Mouse (Mus musculus): ENCODE data around the gene Reep3.

The Reep3 gene

GRCm38 (mm10) chr10:66973866-66974265, 122.9 kb downstream of the Reep3 start:
- no peak for DNase-seq (ENCODE audit: extremely low spot score)

GRCm38 (mm10) chr10:66973274-66973673, 123.5 kb downstream of the Reep3 start:
- DNase-seq (ENCODE audit: extremely low spot score): no peak

DNA sequence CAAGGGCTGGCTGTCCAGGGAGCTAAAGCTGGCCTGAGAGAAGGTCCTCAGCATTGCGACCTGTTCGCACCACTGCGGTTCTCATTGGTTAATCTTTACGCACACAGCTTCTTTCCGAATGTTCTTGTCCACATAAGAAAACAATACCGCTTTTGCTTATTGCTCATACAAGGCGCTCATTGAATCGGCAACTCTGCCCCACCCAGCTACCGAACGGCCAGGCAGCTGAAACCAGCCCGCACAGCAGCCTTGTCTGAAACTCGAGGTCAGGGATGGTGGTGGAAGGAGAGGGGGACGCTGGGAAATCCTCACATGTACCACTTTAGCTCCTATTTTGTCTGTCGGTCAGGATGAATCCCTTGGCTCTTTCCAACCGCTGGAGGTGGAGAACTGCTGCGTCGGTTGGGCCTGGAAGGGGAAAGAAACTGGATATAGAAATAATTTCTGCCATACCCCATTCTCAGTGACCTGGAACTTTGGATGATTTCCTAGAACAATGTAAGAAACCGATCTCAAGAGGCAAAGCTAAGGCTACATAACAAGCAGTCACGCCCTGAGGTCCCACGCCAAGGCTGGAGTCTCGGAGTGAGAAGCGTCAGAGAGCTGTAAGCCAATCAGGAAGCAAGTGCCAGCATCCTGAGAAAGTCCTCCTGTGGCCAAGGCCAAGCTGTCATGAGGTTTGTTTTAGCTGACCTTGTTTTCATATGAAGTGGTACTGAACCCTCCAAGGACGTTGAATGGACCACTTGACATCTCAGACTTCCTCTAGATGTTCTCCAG, 126.2 kb downstream of the Reep3 start:
- no peak for DNase-seq (ENCODE audit: extremely low spot score)

DNA sequence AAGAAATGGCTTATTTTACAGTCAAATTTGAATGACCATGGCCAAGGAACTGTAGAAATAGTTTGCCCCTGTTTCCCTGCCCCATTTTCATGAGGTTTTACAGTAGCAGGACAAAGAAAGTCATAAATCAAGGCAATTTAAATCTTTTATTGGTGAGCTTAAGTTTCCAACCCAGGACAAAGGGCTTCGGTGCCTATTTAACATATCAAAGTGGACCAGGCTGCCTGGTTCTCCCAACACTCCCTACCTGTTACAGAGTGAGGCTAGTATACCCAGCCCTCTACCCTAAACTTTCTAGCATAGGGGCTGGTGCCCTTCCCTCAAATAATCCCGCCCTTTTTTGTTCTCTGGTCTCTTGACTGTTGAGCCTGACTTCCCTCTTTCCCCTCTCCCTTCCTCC, 127.2 kb downstream of the Reep3 start:
- no peak for DNase-seq (ENCODE audit: extremely low spot score)

DNA sequence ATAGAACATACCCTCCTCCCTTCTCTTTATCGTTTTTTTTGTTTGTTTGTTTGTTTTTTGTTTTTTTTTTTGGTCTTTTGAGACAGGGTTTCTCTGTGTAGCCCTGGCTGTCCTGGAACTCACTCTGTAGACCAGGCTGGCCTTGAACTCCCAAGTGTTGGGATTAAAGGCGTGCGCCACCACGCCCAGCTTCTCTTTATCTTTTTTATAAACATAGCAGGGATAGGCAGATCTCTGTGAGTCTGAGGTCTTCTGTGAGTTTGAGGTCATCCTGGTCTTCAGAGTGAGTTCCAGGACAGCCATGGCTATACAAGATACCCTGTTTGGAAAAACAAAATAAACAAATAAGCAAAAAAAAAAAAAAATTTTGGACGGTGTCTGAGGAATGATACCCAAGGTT, 127.7 kb downstream of the Reep3 start:
- no peak for DNase-seq (ENCODE audit: extremely low spot score)

DNA sequence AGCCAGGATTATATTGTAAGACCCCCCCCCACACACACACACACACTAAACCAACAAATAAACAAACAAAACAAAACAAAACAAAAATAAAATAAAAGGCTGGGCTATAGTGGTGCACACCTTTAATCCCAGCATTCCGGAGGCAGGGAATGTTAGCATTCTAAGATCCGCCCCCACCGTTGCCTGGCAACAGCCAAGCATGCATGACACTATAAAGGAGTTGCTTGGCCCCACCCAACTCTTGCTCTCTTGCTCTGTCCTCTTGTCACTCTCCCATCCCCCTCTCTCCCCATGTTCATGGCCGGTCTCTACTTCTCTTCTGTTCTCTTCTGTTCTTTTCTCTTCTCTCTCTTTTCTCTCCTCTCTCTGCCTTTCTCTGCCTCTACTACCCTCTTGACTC, 128.2 kb downstream of the Reep3 start:
- peak; percentile 49 for DNase-seq (ENCODE audit: extremely low spot score)

GRCm38 (mm10) chr10:66966391-66967109, 130.2 kb downstream of the Reep3 start:
- no peak for DNase-seq (ENCODE audit: extremely low spot score)

GRCm38 (mm10) chr10:66960136-66960535, 136.6 kb downstream of the Reep3 start:
- no peak for DNase-seq (ENCODE audit: extremely low spot score)

All from embryo, embryonic 9.5 days (tissue).